Mouse (Mus musculus): Measurements from ENCODE around the gene Zfp955a. TPM values are rescaled to one million over a fixed set of nuclear protein-coding genes. Genes with fewer than 3 reads are reported as not detected.

Zfp955a gene
- polyA plus RNA-seq (2014; fragmentation: Illumina TruSeq; extraction: RNeasy Lipid Tissue Mini Kit (QIAGEN cat#74804); ENCODE audit: low replicate concordance), result 30.9 TPM

GRCm38 (mm10) chr17:33254530-33255318 lies at the start of gene Zfp955a:
Gene Zfp955a (minus strand): TSS chr17:33255145.

GRCm38 (mm10) chr17:33289039-33289875 lies 34.3 kb upstream of the Zfp955a start, which contains the start of gene Zfp955b:
Gene Zfp955b (plus strand): TSS chr17:33289544.

GRCm38 (mm10) chr17:33264376-33264775 lies 9.4 kb upstream of the Zfp955a start, which contains the start of gene Olfr63:
Gene Olfr63 (plus strand): TSS chr17:33264676.

GRCm38 (mm10) chr17:33221590-33221989 lies 33.4 kb downstream of the Zfp955a start, which contains the start of gene Olfr1564:
Gene Olfr1564 (minus strand): TSS chr17:33221690.

GRCm38 (mm10) chr17:33191002-33191401 lies 63.9 kb downstream of the Zfp955a start, which contains the start of gene Olfr239:
Gene Olfr239 (plus strand): TSS chr17:33191302.

Other genes with a start within 250 kb of the Zfp955a start
- gene Zfp763, start 221.7 kb downstream of the Zfp955a start, polyA plus RNA-seq (2014; fragmentation: Illumina TruSeq; extraction: RNeasy Lipid Tissue Mini Kit (QIAGEN cat#74804); ENCODE audit: low replicate concordance), result 9.6 TPM
- gene 4921501E09Rik, start 187.1 kb downstream of the Zfp955a start, polyA plus RNA-seq (2014; fragmentation: Illumina TruSeq; extraction: RNeasy Lipid Tissue Mini Kit (QIAGEN cat#74804); ENCODE audit: low replicate concordance), result not detected
- gene Zfp563, start 165.8 kb downstream of the Zfp955a start, polyA plus RNA-seq (2014; fragmentation: Illumina TruSeq; extraction: RNeasy Lipid Tissue Mini Kit (QIAGEN cat#74804); ENCODE audit: low replicate concordance), result 15.7 TPM
- gene Morc2b, start 115.5 kb downstream of the Zfp955a start, polyA plus RNA-seq (2014; fragmentation: Illumina TruSeq; extraction: RNeasy Lipid Tissue Mini Kit (QIAGEN cat#74804); ENCODE audit: low replicate concordance), result not detected
- not detected for gene Olfr55, start 86.7 kb downstream of the Zfp955a start, polyA plus RNA-seq (2014; fragmentation: Illumina TruSeq; extraction: RNeasy Lipid Tissue Mini Kit (QIAGEN cat#74804); ENCODE audit: low replicate concordance)
- gene Olfr239, start 63.8 kb downstream of the Zfp955a start, polyA plus RNA-seq (2014; fragmentation: Illumina TruSeq; extraction: RNeasy Lipid Tissue Mini Kit (QIAGEN cat#74804); ENCODE audit: low replicate concordance), result not detected
- gene Olfr1564, start 33.5 kb downstream of the Zfp955a start, polyA plus RNA-seq (2014; fragmentation: Illumina TruSeq; extraction: RNeasy Lipid Tissue Mini Kit (QIAGEN cat#74804); ENCODE audit: low replicate concordance), result not detected
- gene Olfr63, start 9.5 kb upstream of the Zfp955a start, polyA plus RNA-seq (2014; fragmentation: Illumina TruSeq; extraction: RNeasy Lipid Tissue Mini Kit (QIAGEN cat#74804); ENCODE audit: low replicate concordance), result not detected
- gene Zfp955b, start 34.4 kb upstream of the Zfp955a start, polyA plus RNA-seq (2014; fragmentation: Illumina TruSeq; extraction: RNeasy Lipid Tissue Mini Kit (QIAGEN cat#74804); ENCODE audit: low replicate concordance), result 19.1 TPM
- gene Zfp81, start 103.7 kb upstream of the Zfp955a start, polyA plus RNA-seq (2014; fragmentation: Illumina TruSeq; extraction: RNeasy Lipid Tissue Mini Kit (QIAGEN cat#74804); ENCODE audit: low replicate concordance), result 22.9 TPM
- 45.3 TPM for gene Zfp101, start 139.5 kb upstream of the Zfp955a start, polyA plus RNA-seq (2014; fragmentation: Illumina TruSeq; extraction: RNeasy Lipid Tissue Mini Kit (QIAGEN cat#74804); ENCODE audit: low replicate concordance)
- gene Actl9, start 177.8 kb upstream of the Zfp955a start, polyA plus RNA-seq (2014; fragmentation: Illumina TruSeq; extraction: RNeasy Lipid Tissue Mini Kit (QIAGEN cat#74804); ENCODE audit: low replicate concordance), result not detected